Mouse (Mus musculus) hindbrain, postnatal 0 days (tissue): ENCODE results near the gene Psmb9. TPM values are rescaled to one million over a fixed set of nuclear protein-coding genes. Genes with fewer than 3 reads are reported as not detected.
"Not testable (repeated sequence)": the region's sequence is repeated elsewhere in the genome, so short reads cannot be mapped to it uniquely, and the experiment has no call there.

Source experiments
- ATAC-seq: fragments of 200-750 bp; cut with Nextera tagmentation; 2 replicates; pipeline ENCODE4 v1.8.0; 2017; ENCODE audit warnings: mild to moderate bottlenecking, moderate TSS enrichment, moderate library complexity
- DNase-seq: peaks from one replicate; pipeline ENCODE4 v3.0.0-alpha.2; 2015; ENCODE audit warnings: low spot score
- H3K27ac ChIP-seq: fragments of 300-500 bp; sonication (generic); 2 replicates; pipeline ENCODE4 v1.5.1; 2014; ENCODE audit warnings: mild to moderate bottlenecking
- H3K27me3 ChIP-seq: fragments of 300-500 bp; sonication (generic); 2 replicates; pipeline ENCODE4 v1.6.1; 2014; ENCODE audit warnings: low read length, mixed read lengths; ENCODE audit not compliant: insufficient read depth
- H3K36me3 ChIP-seq: fragments of 300-500 bp; sonication (generic); 2 replicates; pipeline ENCODE4 v1.6.1; 2014; ENCODE audit warnings: low read length, mixed read lengths; ENCODE audit not compliant: insufficient read depth
- H3K4me1 ChIP-seq: fragments of 300-500 bp; sonication (generic); 2 replicates; pipeline ENCODE4 v1.6.1; 2014; ENCODE audit warnings: antibody characterized with exemption, low read length, mixed read lengths; ENCODE audit not compliant: insufficient read depth
- H3K4me2 ChIP-seq: fragments of 300-500 bp; sonication (generic); 2 replicates; pipeline ENCODE4 v1.6.1; 2014; ENCODE audit warnings: low read depth, mild to moderate bottlenecking, low read length, moderate library complexity, mixed read lengths
- H3K4me3 ChIP-seq: fragments of 300-500 bp; sonication (generic); 2 replicates; pipeline ENCODE4 v1.5.1; 2014; ENCODE audit warnings: low read length
- H3K9ac ChIP-seq: fragments of 300-500 bp; sonication (generic); replicated peaks from 2 replicates; pipeline ENCODE4 v1.6.1; 2014; ENCODE audit warnings: mild to moderate bottlenecking, low read length, moderate library complexity, mixed read lengths
- H3K9me3 ChIP-seq: fragments of 300-500 bp; sonication (generic); 2 replicates; pipeline ENCODE4 v1.6.1; 2016; ENCODE audit warnings: low read length, mixed read lengths
- CTCF ChIP-seq: IDR thresholded peaks from 2 replicates; pipeline ENCODE4 v1.5.1; 2016; ENCODE audit warnings: antibody characterized with exemption, control low read depth, low read depth
- WGBS: fragments of 180-500 bp; shearing (Covaris S2); extraction: QIAGEN DNeasy Blood & Tissue Kit; methylation state at CpG from one replicate; pipeline ENCODE4 v1.1.7; 2014; 5-methylcytosine and 5-hydroxymethylcytosine counted together
- polyA plus RNA-seq: library from polyadenylated mRNA; unstranded; fragments of >200 nt; fragmentation: Nextera tagmentation; extraction: Ambion mirVana; gene quantifications from 2 replicates; pipeline ENCODE4 v1.2.1, GENCODE M21; 2015
- total RNA-seq: library from RNA; depleted of rRNA; stranded (reverse); fragments of >200 nt; gene quantifications from 2 replicates; pipeline ENCODE4 v1.2.3, GENCODE M21; 2014

Gene Psmb9
- total and polyA plus RNA-seq, 2 experiments from 2014 or later, result 0.68 to 4.2 TPM

DNA sequence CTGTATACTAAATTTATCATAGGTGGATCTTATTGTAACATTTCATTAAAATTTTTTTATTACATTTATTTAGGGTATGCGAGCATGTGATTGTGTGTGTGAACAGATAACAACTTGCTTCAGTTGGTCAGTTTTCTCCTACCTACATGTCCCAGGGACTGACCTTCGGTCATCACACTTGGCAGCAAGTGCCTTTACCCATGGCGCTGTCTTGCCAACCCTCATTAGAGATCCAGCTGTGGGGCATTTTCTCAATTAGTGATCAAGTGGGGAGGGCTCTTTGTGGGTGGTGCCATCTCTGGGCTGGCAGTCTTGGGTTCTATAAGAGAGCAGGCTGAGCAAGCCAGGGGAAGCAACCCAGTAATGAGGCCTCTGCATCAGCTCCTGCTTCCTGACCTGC is 37.3 kb upstream of the Psmb9 start:
- DNase-seq, result no peak
- Histone ChIP-seq H3K4me3 (no peak overlapping the region), H3K27me3 (no peaks in the 10 kb centered on the region), H3K36me3 (no peaks in the 10 kb centered on the region), H3K27ac (no peak overlapping the region), H3K4me1 (no peaks in the 10 kb centered on the region), H3K4me2 (no peak overlapping the region), H3K9ac (no peak overlapping the region), H3K9me3 (no peaks in the 10 kb centered on the region)
- TF ChIP-seq CTCF, result no peak
- no peak for ATAC-seq
- WGBS, result 97% methylated on average over 3 of the region's 3 CpGs

DNA sequence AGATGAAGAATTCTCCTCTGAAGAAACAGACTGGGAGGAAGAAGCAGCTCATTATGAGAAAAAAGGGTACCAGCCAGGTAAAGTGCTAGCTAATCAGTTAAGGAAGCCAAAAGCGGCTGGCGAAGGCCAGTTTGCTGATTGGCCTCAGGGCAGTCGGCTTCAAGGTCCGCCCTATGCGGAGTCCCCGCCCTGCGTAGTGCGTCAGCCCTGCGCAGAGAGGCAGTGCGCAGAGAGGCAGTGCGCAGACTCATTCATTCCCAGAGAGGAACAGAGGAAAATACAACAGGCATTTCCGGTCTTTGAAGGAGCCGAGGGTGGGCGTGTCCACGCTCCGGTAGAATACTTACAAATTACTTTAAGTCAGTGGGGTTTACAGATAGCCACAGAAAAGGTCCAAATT is 32.8 kb upstream of the Psmb9 start:
- H3K27ac ChIP-seq, H3K27me3 ChIP-seq, ATAC-seq, H3K9ac ChIP-seq, H3K4me1 ChIP-seq, DNase-seq, H3K9me3 ChIP-seq, H3K4me2 ChIP-seq, H3K4me3 ChIP-seq, H3K36me3 ChIP-seq: not testable (repeated sequence)
- 90% methylated on average over 3 of the region's 16 CpGs for WGBS

DNA sequence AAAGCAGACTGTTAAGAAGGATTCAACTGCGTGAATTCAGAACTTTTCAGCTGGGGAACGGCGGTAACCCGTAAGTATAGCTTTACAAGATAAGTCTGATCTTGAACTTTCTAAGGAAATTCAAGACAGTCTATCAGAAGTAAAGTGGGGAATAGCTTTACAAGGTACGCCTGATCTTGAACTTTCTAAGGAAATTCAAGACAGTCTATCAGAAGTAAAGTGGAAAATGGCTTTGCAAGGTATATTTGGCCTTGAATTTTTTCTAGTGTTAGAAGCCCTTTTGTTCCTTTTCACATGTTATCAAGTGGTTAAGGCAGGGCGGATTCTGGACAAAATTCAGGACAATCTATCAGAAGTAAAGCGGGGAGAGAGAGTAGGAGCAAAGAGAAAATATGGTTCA is 32.2 kb upstream of the Psmb9 start:
- H3K27me3 ChIP-seq, H3K4me3 ChIP-seq, H3K4me2 ChIP-seq, H3K36me3 ChIP-seq, DNase-seq, ATAC-seq, H3K27ac ChIP-seq, H3K4me1 ChIP-seq, H3K9me3 ChIP-seq, H3K9ac ChIP-seq: not testable (repeated sequence)
- WGBS, result 89% methylated on average over 3 of the region's 7 CpGs

DNA sequence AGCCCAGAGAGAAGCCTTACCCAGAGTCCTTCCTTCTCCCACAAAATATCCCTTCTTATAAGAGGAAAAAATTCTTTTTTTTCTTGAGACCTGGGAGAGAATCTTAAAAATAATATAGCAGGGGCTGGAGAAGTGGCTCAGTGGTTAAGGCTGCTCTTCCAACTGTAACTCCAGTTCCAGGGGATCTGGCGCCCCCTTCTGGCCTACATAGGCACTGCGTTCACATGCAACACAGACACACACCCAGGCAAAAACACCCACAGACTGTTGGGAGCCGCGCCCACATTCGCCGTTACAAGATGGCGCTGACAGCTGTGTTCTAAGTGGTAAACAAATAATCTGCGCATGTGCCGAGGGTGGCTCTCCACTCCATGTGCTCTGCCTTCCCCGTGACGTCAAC is 31.5 kb upstream of the Psmb9 start:
- not testable (repeated sequence) for H3K4me1 ChIP-seq, H3K9ac ChIP-seq, H3K27me3 ChIP-seq, H3K36me3 ChIP-seq, H3K27ac ChIP-seq, H3K4me3 ChIP-seq, H3K4me2 ChIP-seq, H3K9me3 ChIP-seq
- WGBS, result 92% methylated on average over 8 of the region's 11 CpGs
- TF ChIP-seq CTCF, result peak; percentile 64
- ATAC-seq, result 0 out of 2 replicates have a peak, but pooled peaks have one; percentile 40
- DNase-seq, result peak; percentile 15

DNA sequence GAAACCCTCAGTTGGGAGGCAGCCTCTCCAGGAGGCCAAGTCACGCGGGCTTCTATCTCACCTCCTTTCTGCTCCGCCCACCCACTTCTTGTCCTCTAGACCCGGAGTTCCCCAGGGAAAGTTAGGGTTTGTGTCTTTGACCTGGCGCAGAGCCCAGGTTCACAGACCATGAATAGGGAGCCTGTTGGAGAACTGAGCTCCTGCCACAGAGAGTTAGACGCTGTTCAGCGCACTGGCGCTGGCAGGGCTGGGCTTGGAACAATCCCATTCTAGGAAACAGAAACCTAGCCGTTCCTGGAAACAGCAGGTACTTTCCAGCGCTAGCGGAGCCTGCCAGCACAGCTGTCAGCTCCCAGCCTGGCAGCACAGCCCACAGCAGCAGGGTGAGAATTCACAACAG is 31.1 kb upstream of the Psmb9 start:
- 53% methylated on average over 11 of the region's 11 CpGs for WGBS
- no peaks in the 10 kb centered on the region for H3K36me3 ChIP-seq
- DNase-seq (peak; percentile 45), ATAC-seq (peak; percentile 59; the same call in 1 of the 2 replicates)
- no peak overlapping the region for H3K27ac ChIP-seq
- H3K4me1 ChIP-seq, result no peaks in the 10 kb centered on the region
- TF ChIP-seq CTCF, result no peak
- no peaks in the 10 kb centered on the region for H3K9me3 ChIP-seq
- H3K4me2 ChIP-seq, result no peak overlapping the region
- no peak overlapping the region for H3K9ac ChIP-seq
- H3K4me3 ChIP-seq, result no peak overlapping the region
- H3K27me3 ChIP-seq, result peaks cover 4% of the 10 kb centered on the region

DNA sequence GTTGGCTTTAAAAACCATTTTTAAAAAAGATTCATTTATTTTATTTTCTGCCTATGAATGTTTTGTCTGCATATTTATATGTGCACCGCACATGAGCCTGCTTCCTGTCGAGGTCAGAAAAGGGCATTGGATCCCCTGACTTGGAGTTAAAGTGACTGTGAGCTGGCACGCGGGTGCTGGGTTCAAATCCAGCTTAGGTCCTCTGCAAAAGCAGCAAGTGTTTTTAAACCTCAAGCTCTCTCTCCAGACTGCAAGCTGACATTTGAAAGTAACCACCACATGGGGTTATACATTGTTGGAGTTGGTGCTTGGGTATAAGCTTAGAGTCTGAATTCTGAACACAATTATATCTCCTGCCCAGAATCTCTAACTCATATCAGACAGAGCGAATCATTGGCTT is 30.4 kb upstream of the Psmb9 start:
- H3K9ac ChIP-seq, result no peak overlapping the region
- 86% methylated on average over 5 of the region's 5 CpGs for WGBS
- no peak for ATAC-seq

DNA sequence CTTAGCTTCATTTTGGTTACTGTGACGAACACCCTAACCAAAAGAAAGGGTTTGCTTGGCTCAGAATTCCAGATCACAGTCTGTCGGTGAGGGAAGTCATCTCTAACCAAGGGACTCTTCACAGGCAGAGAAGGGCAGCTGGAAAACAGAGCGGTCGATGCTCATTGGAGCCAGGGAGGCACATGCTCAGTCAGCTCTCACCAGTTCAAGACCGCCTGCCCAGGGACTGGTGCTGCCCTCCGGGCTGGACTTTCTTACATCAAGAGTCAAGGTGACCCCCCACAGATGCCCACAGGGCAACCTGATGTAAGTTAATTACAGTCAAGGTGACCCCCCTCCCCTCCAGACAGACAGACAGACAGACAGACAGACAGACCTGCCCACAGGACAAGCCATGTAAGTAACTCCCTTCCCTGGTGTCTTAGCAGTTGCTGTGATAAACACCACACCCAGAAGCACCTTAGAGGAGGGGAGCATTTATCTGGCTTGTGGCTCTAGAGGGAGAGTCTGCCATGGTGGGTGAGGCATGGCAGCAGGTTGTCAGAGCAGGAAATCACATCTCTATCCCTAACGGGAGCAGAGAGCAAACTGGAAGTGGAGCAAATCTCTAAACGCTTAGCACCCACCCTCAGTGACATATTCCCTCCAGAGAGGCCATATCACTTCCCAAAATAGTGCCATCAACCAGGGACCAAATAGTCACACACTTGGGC is 29.8 kb upstream of the Psmb9 start:
- Histone ChIP-seq H3K4me1 (no peaks in the 10 kb centered on the region), H3K36me3 (no peaks in the 10 kb centered on the region), H3K4me3 (no peak overlapping the region), H3K9me3 (no peaks in the 10 kb centered on the region), H3K27me3 (peaks cover 9% of the 10 kb centered on the region), H3K4me2 (no peak overlapping the region), H3K9ac (no peak overlapping the region), H3K27ac (no peak overlapping the region)
- TF ChIP-seq CTCF, result no peak
- WGBS, result 90% methylated on average over 8 of the region's 8 CpGs
- no peak for ATAC-seq
- no peak for DNase-seq

More for the DNA sequence above, 30.4 kb upstream of the Psmb9 start:
- H3K4me2 ChIP-seq, result no peak overlapping the region
- H3K36me3 ChIP-seq, result no peaks in the 10 kb centered on the region
- no peak overlapping the region for H3K4me3 ChIP-seq
- no peaks in the 10 kb centered on the region for H3K9me3 ChIP-seq
- H3K27ac ChIP-seq, result no peak overlapping the region
- peaks cover 4% of the 10 kb centered on the region for H3K27me3 ChIP-seq
- H3K4me1 ChIP-seq, result no peaks in the 10 kb centered on the region
- TF ChIP-seq CTCF, result no peak
- DNase-seq, result no peak
